In genomic region chr9:95581758-95582515, GRCm38 (mm10) we compare ENCODE assay signal across 9 mouse cellular contexts. TPM values are rescaled to one million over a fixed set of nuclear protein-coding genes. Genes with fewer than 3 reads are reported as not detected.
DNase-seq lines count a peak whose midpoint lies in the region; ATAC-seq and TF ChIP-seq lines count a peak whose summit lies in the region.
"Had no signal": no experiment of that assay in that cellular context is flagged by ENCODE, and none has a peak within 500 bp of the region (broad histone marks: within the 10 kb centered on the region; RNA-seq: fewer than 3 reads in every experiment).

No protein-coding gene starts in this region.

- no peak for TF ChIP-seq CTCF in left cerebral cortex, adult 2 months (IDR thresholded peaks at IDR 0.05)
- no peak for TF ChIP-seq CTCF in intestine, postnatal 0 days (IDR thresholded peaks at IDR 0.05; ENCODE audit: low read depth)

- H3K4me3 ChIP-seq in left cerebral cortex, adult 2 months, result peak overlapping the region; percentile 18
- peak overlapping the region; percentile 32 for H3K4me3 ChIP-seq in embryonic facial prominence, embryonic 14.5 days (ENCODE audit: low read depth, low read length)
- 0 out of 2 replicates have a peak overlapping the region, but pooled peaks have one; percentile 7 for H3K4me3 ChIP-seq in intestine, postnatal 0 days (ENCODE audit: low read depth, low read length)
- peak overlapping the region; percentile 15; the same call in 1 of the 2 replicates for H3K4me3 ChIP-seq in neural tube, embryonic 14.5 days (ENCODE audit: low read depth, low read length)

- H3K9me3 ChIP-seq in embryonic facial prominence, embryonic 14.5 days (ENCODE audit: control insufficient read depth, low read length), result no peaks in the 10 kb centered on the region
- H3K9me3 ChIP-seq in intestine, postnatal 0 days (ENCODE audit: control insufficient read depth), result no peaks in the 10 kb centered on the region
- no peaks in the 10 kb centered on the region for H3K9me3 ChIP-seq in neural tube, embryonic 14.5 days (ENCODE audit: control insufficient read depth, low read length)

- DNase-seq in left cerebral cortex, adult 2 months (ENCODE audit: extremely low spot score in 1 of 2, low spot score in 2 of 2), result no peak
- DNase-seq in left cerebral cortex, adult 11 months (ENCODE audit: low spot score), result no peak
- peak; percentile 49 for DNase-seq in embryonic facial prominence, embryonic 14.5 days (ENCODE audit: low spot score)
- DNase-seq in MN1 (ENCODE audit: low spot score), result no peak

- H3K4me1 ChIP-seq in embryonic facial prominence, embryonic 14.5 days (ENCODE audit: control insufficient read depth, insufficient read depth, low read length), result peaks cover 4% of the 10 kb centered on the region
- no peaks in the 10 kb centered on the region for H3K4me1 ChIP-seq in intestine, postnatal 0 days (replicated peaks; ENCODE audit: control insufficient read depth, insufficient read depth, low read length)
- H3K4me1 ChIP-seq in neural tube, embryonic 14.5 days (ENCODE audit: control insufficient read depth, insufficient read depth, low read length), result no peaks in the 10 kb centered on the region

- no peak overlapping the region for H3K27ac ChIP-seq in left cerebral cortex, adult 2 months
- H3K27ac ChIP-seq in embryonic facial prominence, embryonic 14.5 days (replicated peaks; ENCODE audit: low read depth, low read length), result no peak overlapping the region
- H3K27ac ChIP-seq in intestine, postnatal 0 days (ENCODE audit: low read depth, low read length), result 0 out of 2 replicates have a peak overlapping the region, but pooled peaks have one; percentile 35
- no peak overlapping the region for H3K27ac ChIP-seq in neural tube, embryonic 14.5 days (ENCODE audit: low read depth, low read length)

- intact Hi-C loops in left cerebral cortex, adult 2 months (cut with DNase I), result no loop called here

- peak overlapping the region; percentile 31; the same call in 1 of the 2 replicates for H3K9ac ChIP-seq in embryonic facial prominence, embryonic 14.5 days (ENCODE audit: low read depth, low read length)
- H3K9ac ChIP-seq in intestine, postnatal 0 days (ENCODE audit: low read depth, low read length), result 0 out of 2 replicates have a peak overlapping the region, but pooled peaks have one; percentile 31
- H3K9ac ChIP-seq in neural tube, embryonic 14.5 days (replicated peaks; ENCODE audit: low read depth, low read length), result no peak overlapping the region; the same call in 1 of the 2 replicates

- peak overlapping the region; percentile 54 for H3K4me2 ChIP-seq in embryonic facial prominence, embryonic 14.5 days (ENCODE audit: low read depth, low read length)
- peak overlapping the region; percentile 44; the same call in 1 of the 2 replicates for H3K4me2 ChIP-seq in intestine, postnatal 0 days (replicated peaks; ENCODE audit: low read depth)
- H3K4me2 ChIP-seq in neural tube, embryonic 14.5 days (ENCODE audit: low read depth, low read length), result peak overlapping the region; percentile 38

- H3K36me3 ChIP-seq in embryonic facial prominence, embryonic 14.5 days (ENCODE audit: control insufficient read depth, insufficient read depth, low read length), result no peaks in the 10 kb centered on the region
- no peaks in the 10 kb centered on the region for H3K36me3 ChIP-seq in intestine, postnatal 0 days (ENCODE audit: control insufficient read depth, insufficient read depth)
- no peaks in the 10 kb centered on the region for H3K36me3 ChIP-seq in neural tube, embryonic 14.5 days (ENCODE audit: control insufficient read depth, insufficient read depth, low read length)

- ATAC-seq in embryonic facial prominence, embryonic 14.5 days (ENCODE audit: low read depth), result peak; percentile 58; the same call in 1 of the 2 replicates
- ATAC-seq in intestine, postnatal 0 days, result no peak
- ATAC-seq in neural tube, embryonic 14.5 days (ENCODE audit: low read depth), result peak; percentile 49; the same call in 1 of the 2 replicates
- no peak for ATAC-seq in erythroblast, adult 5-6 weeks (replicated peaks; ENCODE audit: low FRiP score, poor library complexity, severe bottlenecking)
- no peak for ATAC-seq in activated CD4-positive, CD25-positive, alpha-beta regulatory T cell, adult 4 months
- ATAC-seq: Patski had no signal

- 8% methylated on average over 20 of the region's 20 CpGs for WGBS in embryonic facial prominence, embryonic 14.5 days
- 11% methylated on average over 20 of the region's 20 CpGs for WGBS in intestine, postnatal 0 days
- WGBS in neural tube, embryonic 14.5 days, result 11% methylated on average over 20 of the region's 20 CpGs

- peaks cover 6% of the 10 kb centered on the region for H3K27me3 ChIP-seq in embryonic facial prominence, embryonic 14.5 days (replicated peaks; ENCODE audit: control insufficient read depth, insufficient read depth, low read length)
- H3K27me3 ChIP-seq in intestine, postnatal 0 days (replicated peaks; ENCODE audit: control insufficient read depth, insufficient read depth, low read length), result peaks cover 5% of the 10 kb centered on the region; the same call in 1 of the 2 replicates
- no peaks in the 10 kb centered on the region for H3K27me3 ChIP-seq in neural tube, embryonic 14.5 days (ENCODE audit: control insufficient read depth, insufficient read depth, low read length)
- H3K27me3 ChIP-seq: Patski had no signal

RNA-seq across cellular contexts. Expression of gene Paqr9, which starts 22.5 kb away (rescaled TPM):
- total RNA-seq in left cerebral cortex, adult 2 months (2021), result 10 to 100 TPM; 35.8 to 36.2 TPM
- polyA plus RNA-seq in embryonic facial prominence, embryonic 14.5 days (2014; fragmentation: Nextera tagmentation; extraction: Ambion mirVana), result 0.41 and 0.47 TPM in 2 replicates
- polyA plus RNA-seq in intestine, postnatal 0 days (2015; fragmentation: Nextera tagmentation; extraction: Ambion mirVana), result 22.1 and 23.2 TPM in 2 replicates
- 8.1 and 9.3 TPM in 2 replicates for polyA plus RNA-seq in neural tube, embryonic 14.5 days (2014; fragmentation: Nextera tagmentation; extraction: Ambion mirVana)
- total RNA-seq in erythroblast, adult 5-6 weeks (2015; ENCODE audit: low replicate concordance), result 89.2 and 103 TPM in 2 replicates
- total RNA-seq in erythroblast, adult 5-6 weeks (2017; ENCODE audit: low replicate concordance), result 114 and 145 TPM in 2 replicates
- under 1 TPM in 1 of 2 experiments, not detected in 1; 0.06 TPM for polyA plus RNA-seq in activated CD4-positive, CD25-positive, alpha-beta regulatory T cell, adult 4 months (2017; shearing (Covaris generic))

RNA-seq across cellular contexts. Expression of gene Pcolce2, which starts 55.5 kb away (rescaled TPM):
- total RNA-seq in left cerebral cortex, adult 2 months (2021), result 1 to 10 TPM; 1.4 to 2.1 TPM
- 10.2 and 13.5 TPM in 2 replicates for polyA plus RNA-seq in embryonic facial prominence, embryonic 14.5 days (2014; fragmentation: Nextera tagmentation; extraction: Ambion mirVana)
- 0.16 and 0.43 TPM in 2 replicates for polyA plus RNA-seq in intestine, postnatal 0 days (2015; fragmentation: Nextera tagmentation; extraction: Ambion mirVana)
- 1.7 and 2.8 TPM in 2 replicates for polyA plus RNA-seq in neural tube, embryonic 14.5 days (2014; fragmentation: Nextera tagmentation; extraction: Ambion mirVana)
- total RNA-seq in erythroblast, adult 5-6 weeks (2015; ENCODE audit: low replicate concordance), result not detected in 2 replicates
- total RNA-seq in erythroblast, adult 5-6 weeks (2017; ENCODE audit: low replicate concordance), result 0.14 TPM in 1 of 2 replicates, not detected in the other
- polyA plus RNA-seq in activated CD4-positive, CD25-positive, alpha-beta regulatory T cell, adult 4 months (2017; shearing (Covaris generic)), result under 1 TPM in 1 of 2 experiments, not detected in 1; 0.08 TPM

Comparison
In these comparisons a context has a peak if more than half of its experiments do, and no peak if none do; other contexts are left out.
1. ATAC-seq: peak in embryonic facial prominence, embryonic 14.5 days (single experiment) and neural tube, embryonic 14.5 days (single experiment); none in intestine, postnatal 0 days (single experiment), erythroblast, adult 5-6 weeks (single experiment) and activated CD4-positive, CD25-positive, alpha-beta regulatory T cell, adult 4 months (single experiment).
2. Peak in every context shown above with its lines, with median percentiles within 50 percentile points of each other: H3K4me3 ChIP-seq and H3K4me2 ChIP-seq.